Mouse (Mus musculus) kidney, adult 2 months (tissue): ENCODE measurements around the gene Bcl2l2.

ENCODE experiments used
- CTCF ChIP-seq: fragments of 200-500 bp; conservative IDR thresholded peaks from 2 replicates; pipeline ENCODE4 v1.5.1; 2011; ENCODE audit warnings: low read depth, mild to moderate bottlenecking, control low read depth, low read length, moderate library complexity, mixed read lengths; ENCODE audit not compliant: insufficient read depth, insufficient read length
- POLR2A ChIP-seq: fragments of 200-500 bp; IDR thresholded peaks from one replicate; pipeline ENCODE4 v1.6.1; 2011; ENCODE audit warnings: low read depth, low read length, control low read depth

DNA sequence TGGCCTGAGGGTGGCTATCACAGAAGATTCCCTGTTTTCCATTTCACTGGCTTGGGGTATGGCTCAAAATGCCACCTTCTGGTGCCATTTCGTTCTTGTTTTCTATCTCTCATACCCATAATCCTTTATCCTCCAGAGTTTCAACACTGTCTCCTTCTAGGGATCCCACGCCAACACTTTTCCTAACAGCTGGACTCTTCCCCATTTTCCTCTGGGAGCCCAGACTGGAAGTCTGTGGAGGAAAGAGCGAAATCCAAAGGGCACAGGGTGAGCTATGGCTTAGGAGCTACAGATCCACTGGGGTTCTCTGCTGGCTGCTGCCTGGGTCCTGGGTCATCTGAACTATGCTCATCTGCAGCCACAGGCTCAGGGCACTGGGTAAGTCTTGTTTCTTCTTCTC lies 9.0 kb upstream of the Bcl2l2 start:
- no peak for TF ChIP-seq CTCF
- TF ChIP-seq POLR2A: no peak
